Mouse (Mus musculus) stomach, embryonic 15.5 days (tissue): ENCODE data around the gene Rab11fip3. TPM values are rescaled to one million over a fixed set of nuclear protein-coding genes. Genes with fewer than 3 reads are reported as not detected.

ENCODE experiments used
- ATAC-seq: fragments of 200-750 bp; cut with Nextera tagmentation; 2 replicates; pipeline ENCODE4 v1.8.0; 2017; ENCODE audit warnings: low read depth, moderate number of reproducible peaks, moderate TSS enrichment; ENCODE audit not compliant: insufficient read depth, low FRiP score
- H3K27ac ChIP-seq: fragments of 300-500 bp; sonication (generic); 2 replicates; pipeline ENCODE4 v1.5.1; 2015; ENCODE audit warnings: mild to moderate bottlenecking, inconsistent platforms
- H3K27me3 ChIP-seq: fragments of 300-500 bp; sonication (generic); replicated peaks from 2 replicates; pipeline ENCODE4 v1.6.1; 2015; ENCODE audit warnings: inconsistent platforms
- H3K36me3 ChIP-seq: fragments of 300-500 bp; sonication (generic); 2 replicates; pipeline ENCODE4 v1.6.1; 2015; ENCODE audit warnings: inconsistent platforms
- H3K4me1 ChIP-seq: fragments of 300-500 bp; sonication (generic); 2 replicates; pipeline ENCODE4 v1.6.1; 2015; ENCODE audit warnings: inconsistent platforms
- H3K4me2 ChIP-seq: fragments of 300-500 bp; sonication (generic); 2 replicates; pipeline ENCODE4 v1.6.1; 2015; ENCODE audit warnings: mild to moderate bottlenecking, inconsistent platforms
- H3K4me3 ChIP-seq: fragments of 300-500 bp; sonication (generic); replicated peaks from 2 replicates; pipeline ENCODE4 v1.5.1; 2015; ENCODE audit warnings: inconsistent platforms
- H3K9ac ChIP-seq: fragments of 300-500 bp; sonication (generic); 2 replicates; pipeline ENCODE4 v1.6.1; 2015; ENCODE audit warnings: inconsistent platforms
- H3K9me3 ChIP-seq: fragments of 300-500 bp; sonication (generic); 2 replicates; pipeline ENCODE4 v1.6.1; 2016; ENCODE audit warnings: inconsistent platforms
- WGBS: fragments of 180-500 bp; shearing (Covaris S2); methylation state at CpG from one replicate; pipeline ENCODE4 v1.1.7; 2015; 5-methylcytosine and 5-hydroxymethylcytosine counted together
- polyA plus RNA-seq: library from polyadenylated mRNA; unstranded; fragments of >200 nt; fragmentation: Nextera tagmentation; extraction: Ambion mirVana; gene quantifications from 2 replicates; pipeline ENCODE4 v1.2.1, GENCODE M21; 2015

Rab11fip3 gene
- polyA plus RNA-seq, 1 experiment from 2014 or later, result 11.9 TPM

DNA sequence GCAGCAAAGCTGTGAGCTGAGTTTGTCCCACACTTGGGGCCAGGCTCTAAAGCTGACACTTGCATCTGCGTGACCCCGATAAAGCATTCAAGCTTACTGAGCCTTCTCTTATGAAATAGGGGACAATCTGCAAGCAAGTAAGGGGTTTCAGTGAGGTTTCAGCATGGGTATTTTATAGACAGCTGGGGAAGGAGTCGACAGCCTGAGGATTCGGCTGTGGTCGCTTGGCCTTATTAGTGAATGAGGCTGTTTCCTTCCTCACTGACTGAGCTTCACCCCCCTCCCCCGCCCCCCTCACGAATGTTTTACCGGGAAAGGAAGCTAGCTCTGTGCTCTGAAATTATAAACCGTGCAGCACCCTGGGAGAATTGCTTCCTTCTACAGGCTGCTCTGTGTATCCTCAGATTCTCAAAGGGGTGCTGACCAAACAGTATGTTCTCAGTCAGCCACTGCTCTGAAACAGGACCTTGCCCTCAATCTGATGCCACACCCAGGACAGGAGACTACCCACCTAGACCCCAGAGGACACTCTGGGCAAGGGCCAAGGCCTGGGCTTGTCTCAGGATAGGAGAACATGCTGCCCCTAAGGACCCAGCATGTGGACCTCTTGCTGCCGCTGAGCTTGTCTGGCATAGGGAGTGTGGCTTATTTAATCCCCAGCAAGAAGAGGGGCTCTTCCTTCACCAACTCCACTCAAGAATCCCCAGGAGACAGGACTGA, 63.5 kb downstream of the Rab11fip3 start:
- H3K27me3 ChIP-seq, result no peaks in the 10 kb centered on the region
- H3K4me3 ChIP-seq, result no peak overlapping the region
- H3K27ac ChIP-seq, result no peak overlapping the region
- no peaks in the 10 kb centered on the region for H3K9me3 ChIP-seq
- H3K36me3 ChIP-seq, result peaks cover 11% of the 10 kb centered on the region; the same call in 1 of the 2 replicates
- H3K9ac ChIP-seq, result no peak overlapping the region
- ATAC-seq, result no peak
- WGBS, result 74% methylated on average over 10 of the region's 10 CpGs
- no peaks in the 10 kb centered on the region for H3K4me1 ChIP-seq
- no peak overlapping the region for H3K4me2 ChIP-seq

DNA sequence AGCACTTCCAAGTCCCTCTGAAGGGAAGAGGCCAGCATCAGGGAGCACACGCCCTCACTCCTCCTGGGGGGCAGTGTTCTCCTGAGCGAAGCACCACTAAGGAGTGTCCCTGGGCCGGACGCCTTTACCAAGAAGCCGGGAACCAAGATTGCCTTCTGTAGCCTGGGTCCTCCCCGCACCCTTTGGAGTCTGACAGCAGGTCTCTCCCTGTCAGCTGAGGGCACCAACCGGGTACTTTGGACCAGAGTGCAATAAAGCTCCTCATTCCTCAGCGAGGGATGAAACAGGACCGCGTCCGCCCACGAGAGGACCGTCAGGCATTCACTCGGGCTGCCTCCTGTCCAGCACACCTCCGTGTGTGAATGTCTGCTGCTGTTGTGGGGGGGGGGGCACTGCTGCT, 64.6 kb downstream of the Rab11fip3 start:
- Histone ChIP-seq H3K9me3 (no peaks in the 10 kb centered on the region), H3K27ac (no peak overlapping the region), H3K4me1 (no peaks in the 10 kb centered on the region), H3K27me3 (no peaks in the 10 kb centered on the region), H3K4me3 (no peak overlapping the region), H3K4me2 (no peak overlapping the region), H3K36me3 (0 out of 2 replicates have a peak, but pooled peaks cover 9% of the 10 kb centered on the region), H3K9ac (no peak overlapping the region)
- 90% methylated on average over 15 of the region's 15 CpGs for WGBS
- no peak for ATAC-seq

DNA sequence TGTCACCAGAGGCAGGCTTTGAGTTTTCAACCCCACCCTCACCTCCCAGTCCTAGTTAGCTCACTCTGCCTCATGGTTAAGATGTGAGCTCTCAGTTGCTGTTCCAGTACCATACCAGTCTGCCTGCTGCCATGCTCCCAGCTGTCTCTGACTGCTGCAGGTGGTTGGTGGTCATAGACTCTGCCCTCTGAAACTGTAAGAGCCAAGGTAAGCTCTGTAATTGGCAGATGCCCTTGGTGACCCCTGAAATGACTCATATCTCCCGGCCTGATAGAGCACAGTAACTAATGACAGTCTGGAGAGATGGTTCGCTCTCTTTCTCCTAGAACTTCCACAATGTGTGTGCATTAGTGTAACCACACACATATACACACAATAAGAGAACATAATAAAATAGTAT, 65.5 kb downstream of the Rab11fip3 start:
- H3K27me3 ChIP-seq, result no peaks in the 10 kb centered on the region
- no peaks in the 10 kb centered on the region for H3K4me1 ChIP-seq
- H3K36me3 ChIP-seq, result 0 out of 2 replicates have a peak, but pooled peaks cover 9% of the 10 kb centered on the region
- no peak overlapping the region for H3K9ac ChIP-seq
- H3K4me3 ChIP-seq, result no peak overlapping the region
- no peak for ATAC-seq
- no peaks in the 10 kb centered on the region for H3K9me3 ChIP-seq
- no peak overlapping the region for H3K27ac ChIP-seq
- WGBS, result 75% methylated on average over 2 of the region's 2 CpGs
- no peak overlapping the region for H3K4me2 ChIP-seq

DNA sequence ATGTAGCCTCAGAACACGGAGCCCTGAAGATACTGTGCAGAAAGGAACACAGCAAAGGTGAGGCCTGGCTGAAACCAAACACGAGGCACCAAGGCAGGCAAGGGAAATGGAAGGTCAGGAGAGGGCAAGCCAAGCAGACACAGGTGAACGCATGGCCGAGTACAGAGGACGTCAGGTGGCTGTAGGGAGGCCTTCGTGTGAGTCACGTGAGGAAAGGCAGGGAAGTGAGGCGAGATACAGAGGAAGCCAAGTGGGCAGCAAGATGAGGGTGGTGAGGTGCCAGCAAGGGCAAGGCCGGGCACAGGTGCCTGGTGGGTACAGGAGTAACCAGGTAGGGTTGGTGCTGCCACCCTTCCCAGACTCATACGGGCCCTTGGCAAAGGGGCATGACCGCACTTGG, 70.9 kb downstream of the Rab11fip3 start:
- peaks cover 5% of the 10 kb centered on the region; the same call in 1 of the 2 replicates for H3K36me3 ChIP-seq
- no peak overlapping the region for H3K27ac ChIP-seq
- H3K9me3 ChIP-seq, result no peaks in the 10 kb centered on the region
- H3K4me3 ChIP-seq, result no peak overlapping the region
- H3K4me1 ChIP-seq, result no peaks in the 10 kb centered on the region
- no peak overlapping the region for H3K9ac ChIP-seq
- no peak overlapping the region for H3K4me2 ChIP-seq
- no peaks in the 10 kb centered on the region for H3K27me3 ChIP-seq
- WGBS, result 88% methylated on average over 11 of the region's 11 CpGs
- ATAC-seq, result no peak

DNA sequence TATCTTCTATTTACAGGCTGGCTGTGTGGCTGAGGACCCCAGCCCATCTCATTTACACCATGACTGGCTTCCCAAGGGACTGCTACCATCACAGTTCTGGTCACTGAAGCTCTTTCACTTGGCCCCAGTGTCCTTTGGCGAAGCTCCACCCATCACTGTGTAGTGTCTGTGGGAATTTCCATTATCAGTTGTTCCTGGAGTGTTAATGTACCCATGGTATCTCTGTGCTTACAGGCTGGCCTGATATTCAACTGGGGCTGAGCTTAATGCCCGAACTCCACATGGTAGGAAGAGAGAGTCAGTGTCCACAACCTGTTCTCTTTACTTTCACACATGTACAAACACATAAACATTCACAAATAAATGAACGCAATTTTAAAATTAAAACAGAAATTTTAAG, 75.9 kb downstream of the Rab11fip3 start:
- H3K36me3 ChIP-seq, result peaks cover 16% of the 10 kb centered on the region; the same call in 1 of the 2 replicates
- no peaks in the 10 kb centered on the region for H3K9me3 ChIP-seq
- WGBS, result 82% methylated on average over 3 of the region's 3 CpGs
- H3K27ac ChIP-seq, result no peak overlapping the region
- no peak overlapping the region for H3K4me3 ChIP-seq
- no peak for ATAC-seq
- no peak overlapping the region for H3K9ac ChIP-seq
- no peaks in the 10 kb centered on the region for H3K27me3 ChIP-seq
- H3K4me2 ChIP-seq, result no peak overlapping the region
- H3K4me1 ChIP-seq, result no peaks in the 10 kb centered on the region

DNA sequence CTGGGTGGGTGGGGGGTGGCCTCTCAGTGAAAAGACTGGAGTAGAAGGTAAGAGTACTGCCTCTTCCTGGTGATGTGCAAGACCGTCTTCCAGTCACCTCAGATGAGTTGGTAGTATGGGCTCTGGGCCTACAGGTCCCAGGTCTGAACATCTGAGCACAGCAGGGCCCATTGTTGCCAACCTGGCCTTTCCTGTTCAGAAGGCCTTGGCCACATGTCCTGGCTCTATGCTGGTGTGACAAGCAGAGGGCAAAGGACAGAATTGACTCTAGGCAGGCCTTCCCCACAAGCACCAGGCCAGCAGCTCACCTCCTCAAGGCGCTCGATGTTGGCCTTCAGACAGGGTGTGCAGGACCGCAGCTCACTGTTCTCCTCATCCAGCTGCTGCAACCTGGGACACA, 77.1 kb downstream of the Rab11fip3 start:
- Histone ChIP-seq H3K27ac (no peak overlapping the region), H3K4me2 (no peak overlapping the region), H3K9ac (no peak overlapping the region), H3K36me3 (peaks cover 16% of the 10 kb centered on the region; the same call in 1 of the 2 replicates), H3K27me3 (no peaks in the 10 kb centered on the region), H3K4me3 (no peak overlapping the region), H3K9me3 (no peaks in the 10 kb centered on the region), H3K4me1 (no peaks in the 10 kb centered on the region)
- no peak for ATAC-seq
- 93% methylated on average over 4 of the region's 4 CpGs for WGBS

DNA sequence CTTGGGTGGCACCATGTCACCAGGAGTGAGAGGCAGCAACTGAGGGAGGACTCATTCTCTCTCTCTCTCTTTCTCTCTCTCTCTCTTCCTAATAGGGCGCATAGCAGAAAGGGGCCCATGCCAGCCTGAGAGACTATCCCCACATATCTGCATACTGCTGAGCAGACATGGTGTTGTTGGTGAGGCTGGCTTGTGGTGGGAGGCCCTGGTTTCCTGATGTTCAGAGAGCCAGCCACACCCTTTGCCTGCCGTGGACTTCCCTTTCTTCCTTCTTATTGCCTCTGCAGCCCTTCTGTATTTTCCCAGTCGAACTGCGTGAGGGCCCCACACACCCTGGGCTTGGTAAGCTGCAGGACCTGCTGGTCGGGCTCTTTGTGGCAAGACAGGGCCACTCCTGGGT, 79.0 kb downstream of the Rab11fip3 start:
- no peak for ATAC-seq
- Histone ChIP-seq H3K9me3 (no peaks in the 10 kb centered on the region), H3K27me3 (no peaks in the 10 kb centered on the region), H3K4me3 (no peak overlapping the region), H3K27ac (no peak overlapping the region), H3K36me3 (peaks cover 12% of the 10 kb centered on the region; the same call in 1 of the 2 replicates), H3K4me1 (no peaks in the 10 kb centered on the region), H3K9ac (no peak overlapping the region), H3K4me2 (no peak overlapping the region)
- 80% methylated on average over 5 of the region's 5 CpGs for WGBS

DNA sequence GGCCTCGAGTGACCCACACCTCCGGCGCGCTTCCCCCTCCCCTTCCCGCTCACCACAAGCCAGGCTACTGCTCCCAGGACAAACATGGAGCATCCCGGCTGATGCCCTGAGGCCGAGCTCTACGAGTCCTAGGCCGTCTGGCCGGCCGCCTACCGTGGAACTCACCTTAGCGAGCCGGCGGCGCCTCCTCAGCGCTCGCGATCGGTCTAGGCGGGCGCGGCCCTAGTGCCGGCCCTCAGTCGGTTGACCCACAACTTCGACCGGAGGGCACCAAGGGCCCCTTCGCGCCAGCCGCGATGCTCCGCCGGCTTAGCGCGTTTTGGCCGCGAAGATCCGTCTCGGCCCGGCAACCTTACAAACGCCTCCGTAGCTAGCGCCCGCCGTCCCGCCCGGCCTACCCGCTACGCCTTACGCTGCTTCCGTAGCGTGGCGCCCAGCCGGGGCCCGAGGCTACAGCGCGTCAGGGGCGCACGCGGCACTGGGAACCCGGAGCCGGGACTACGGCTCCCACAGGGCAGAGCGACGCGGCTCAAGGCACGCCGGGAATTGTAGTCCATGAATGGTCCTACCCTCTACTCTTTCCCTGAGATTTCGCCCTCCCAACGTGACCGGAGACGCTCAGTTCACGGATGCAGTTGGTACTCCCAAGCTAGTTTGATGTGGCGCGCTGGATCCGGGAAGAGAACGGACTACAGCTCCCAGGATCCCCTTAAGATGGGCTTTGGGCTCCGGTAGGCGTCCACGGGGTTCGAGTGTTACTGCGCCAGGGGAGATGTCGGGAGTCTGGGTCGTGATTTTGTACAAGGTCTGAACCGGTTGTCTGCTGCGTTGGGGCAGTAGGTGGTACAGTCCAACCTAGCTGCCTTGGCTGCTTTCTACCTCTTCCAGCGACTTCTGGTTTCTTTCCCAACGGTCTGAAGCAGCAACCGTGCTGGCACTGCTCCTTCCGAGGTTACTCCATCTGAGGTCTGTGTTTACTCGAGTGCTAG, 83.8 kb downstream of the Rab11fip3 start, which contains the start of gene Capn15:
Gene Capn15 (minus strand): TSS at position 491 of the 989 bp plus-strand sequence.
- peak within 1 kb of the TSS; percentile 70 for H3K4me2 ChIP-seq
- ATAC-seq, result peak; percentile 99
- H3K9me3 ChIP-seq, result no peaks in the 10 kb centered on the region
- peaks cover 10% of the 10 kb centered on the region for H3K4me1 ChIP-seq
- H3K27ac ChIP-seq, result peak within 1 kb of the TSS; percentile 88
- peak within 1 kb of the TSS; percentile 94 for H3K4me3 ChIP-seq
- H3K36me3 ChIP-seq, result no peaks in the 10 kb centered on the region
- H3K27me3 ChIP-seq, result no peaks in the 10 kb centered on the region
- under 1% methylated on average over 91 of the region's 91 CpGs for WGBS
- peak within 1 kb of the TSS; percentile 72 for H3K9ac ChIP-seq

DNA sequence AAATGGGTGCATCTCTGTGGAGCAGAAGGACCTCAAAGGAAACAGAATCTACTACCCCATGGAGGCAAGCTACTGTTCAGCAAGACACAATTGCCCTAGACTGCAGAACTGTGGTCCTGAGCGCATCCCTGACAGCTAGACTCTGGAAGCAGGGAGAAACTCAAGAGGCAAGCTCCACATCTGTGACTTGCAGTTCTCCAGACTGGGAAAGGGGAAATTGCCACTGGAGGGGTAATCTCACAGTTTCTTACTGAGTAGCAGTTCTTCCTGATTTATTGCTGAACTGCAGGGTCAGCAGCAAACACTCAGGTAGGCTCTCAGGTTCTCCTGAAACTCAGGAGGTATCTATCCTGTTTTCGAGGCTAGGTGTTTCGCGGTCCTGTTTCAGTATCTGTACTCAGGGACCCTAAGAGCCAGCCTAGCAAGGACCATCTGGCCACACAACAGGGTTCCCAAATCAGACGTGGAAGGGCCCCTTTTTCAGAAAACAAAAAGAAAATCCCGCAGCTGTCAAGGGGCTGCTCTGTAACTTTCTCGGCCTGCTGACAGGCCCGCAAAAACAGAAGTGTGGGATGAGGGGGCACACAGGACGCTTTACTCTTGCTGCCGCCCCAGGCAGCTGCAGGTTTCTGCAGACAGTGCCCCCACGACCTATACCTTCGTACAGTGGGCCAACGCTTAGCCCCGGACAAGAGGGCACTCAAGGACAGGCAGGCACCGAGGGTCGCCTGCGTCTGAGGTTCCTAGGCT, 84.6 kb downstream of the Rab11fip3 start:
- peaks cover 17% of the 10 kb centered on the region for H3K4me1 ChIP-seq
- peak overlapping the region; percentile 72 for H3K9ac ChIP-seq
- H3K9me3 ChIP-seq, result no peaks in the 10 kb centered on the region
- H3K27me3 ChIP-seq, result no peaks in the 10 kb centered on the region
- WGBS, result 10% methylated on average over 17 of the region's 17 CpGs
- ATAC-seq, result no peak
- peak overlapping the region; percentile 94 for H3K4me3 ChIP-seq
- peak overlapping the region; percentile 85 for H3K27ac ChIP-seq
- H3K36me3 ChIP-seq, result no peaks in the 10 kb centered on the region
- H3K4me2 ChIP-seq, result peak overlapping the region; percentile 70

DNA sequence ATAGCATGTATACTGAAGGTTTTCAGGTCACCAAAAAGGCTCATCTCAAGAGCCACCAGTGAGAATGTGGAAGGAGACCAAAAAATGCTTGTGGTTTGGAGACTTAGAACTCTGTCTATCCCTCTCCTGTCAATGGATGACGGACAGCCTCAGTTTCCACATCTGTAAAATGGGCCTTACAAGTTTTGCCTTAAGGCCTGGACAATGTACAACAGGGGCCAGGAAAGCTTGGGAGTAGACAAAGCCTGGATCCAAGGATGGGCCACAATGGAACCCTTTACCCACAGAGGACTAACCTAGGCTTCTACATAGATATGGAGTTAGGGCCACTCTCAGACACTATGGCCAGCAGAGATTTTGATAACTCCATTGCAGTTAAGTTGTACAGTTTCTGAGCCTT, 85.3 kb downstream of the Rab11fip3 start:
- H3K4me3 ChIP-seq, result peak overlapping the region; percentile 94
- H3K4me2 ChIP-seq, result peak overlapping the region; percentile 70
- no peaks in the 10 kb centered on the region for H3K27me3 ChIP-seq
- H3K4me1 ChIP-seq, result peaks cover 19% of the 10 kb centered on the region
- 91% methylated on average over 1 of the region's 1 CpGs for WGBS
- H3K36me3 ChIP-seq, result no peaks in the 10 kb centered on the region
- H3K9ac ChIP-seq, result 0 out of 2 replicates have a peak overlapping the region, but pooled peaks have one; percentile 72
- H3K27ac ChIP-seq, result no peak overlapping the region
- ATAC-seq, result no peak
- H3K9me3 ChIP-seq, result no peaks in the 10 kb centered on the region

DNA sequence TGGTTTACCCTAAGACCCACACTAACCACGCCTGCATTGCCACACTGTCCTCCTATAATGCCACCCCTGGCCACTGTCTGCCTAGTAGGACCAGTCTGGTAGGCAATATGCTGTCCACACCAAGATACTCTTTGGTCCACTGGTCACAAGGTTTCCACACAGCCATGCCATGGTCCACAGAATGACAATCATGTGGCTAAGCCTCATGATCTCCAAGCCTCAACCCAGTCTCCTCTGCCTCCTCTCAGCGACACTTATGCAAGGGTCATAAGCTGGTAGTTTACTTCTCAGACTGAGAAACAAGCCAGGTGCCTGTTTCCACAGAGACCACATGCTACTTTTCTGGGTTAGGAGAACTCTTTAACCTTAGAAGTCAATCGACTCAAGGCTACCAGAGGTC, 86.4 kb downstream of the Rab11fip3 start:
- H3K36me3 ChIP-seq, result no peaks in the 10 kb centered on the region
- no peak for ATAC-seq
- peaks cover 19% of the 10 kb centered on the region for H3K4me1 ChIP-seq
- WGBS, result 84% methylated on average over 3 of the region's 3 CpGs
- H3K9ac ChIP-seq, result no peak overlapping the region
- H3K27me3 ChIP-seq, result no peaks in the 10 kb centered on the region
- H3K9me3 ChIP-seq, result no peaks in the 10 kb centered on the region
- no peak overlapping the region for H3K27ac ChIP-seq
- H3K4me3 ChIP-seq, result no peak overlapping the region
- H3K4me2 ChIP-seq, result no peak overlapping the region
